In the genomic region with DNA sequence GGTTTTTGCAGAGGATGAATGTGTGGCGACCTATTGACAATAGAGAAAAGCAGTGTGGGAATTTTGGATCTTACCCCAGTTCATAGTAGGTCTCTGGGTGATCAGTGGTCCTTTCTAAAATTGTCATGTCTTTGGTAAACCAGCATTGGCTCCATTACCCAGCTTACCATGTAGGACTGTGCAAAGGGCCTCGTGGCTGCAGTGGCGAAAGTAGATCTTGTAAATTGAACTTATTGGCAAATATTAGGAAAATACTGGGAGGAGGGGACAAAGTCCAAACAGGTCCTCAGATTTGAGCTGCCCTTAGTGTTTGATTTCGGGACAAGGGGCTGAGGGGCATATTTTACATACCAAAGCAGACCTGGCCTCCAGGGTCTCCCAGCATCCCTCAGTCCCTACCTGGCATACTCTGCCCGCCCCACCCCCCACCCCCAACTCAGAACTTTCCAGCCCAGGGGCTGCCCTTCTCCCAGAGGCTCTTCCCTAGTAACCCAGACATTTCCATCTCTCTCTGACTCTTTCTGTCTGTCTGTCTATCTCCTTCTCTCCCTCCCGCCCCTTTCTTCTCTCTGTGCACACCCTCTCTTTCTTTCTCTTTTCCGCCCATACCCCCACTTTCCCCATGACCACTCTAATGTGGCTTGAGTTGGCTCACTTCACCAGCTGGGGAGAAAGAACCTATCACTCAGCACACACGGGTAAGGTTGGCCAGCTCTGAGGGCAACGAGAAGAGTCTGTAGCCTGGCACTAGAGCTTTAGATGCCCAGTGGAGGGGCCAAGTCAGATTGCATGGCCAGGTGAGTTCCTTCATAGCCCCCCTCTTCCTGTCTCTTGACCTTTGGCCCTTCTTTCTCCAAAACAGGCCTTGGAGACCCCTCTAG, we compare ENCODE assay signal across 12 mouse cellular contexts. TPM values are rescaled to one million over a fixed set of nuclear protein-coding genes. Genes with fewer than 3 reads are reported as not detected.
DNase-seq lines count a peak whose midpoint lies in the region; ATAC-seq and TF ChIP-seq lines count a peak whose summit lies in the region.
"Had no signal": no experiment of that assay in that cellular context is flagged by ENCODE, and none has a peak within 500 bp of the region (broad histone marks: within the 10 kb centered on the region; RNA-seq: fewer than 3 reads in every experiment).

No protein-coding gene starts in this region.

- peak overlapping the region; percentile 45 for H3K4me2 ChIP-seq in liver, postnatal 0 days (ENCODE audit: low read depth, low read length)

- no peaks in the 10 kb centered on the region for H3K27me3 ChIP-seq in liver, adult 2 months (ENCODE audit: control insufficient read depth, insufficient read depth, low read length)
- no peaks in the 10 kb centered on the region for H3K27me3 ChIP-seq in liver, postnatal 0 days (ENCODE audit: insufficient read depth, low read length)

- peak overlapping the region; percentile 61 for H3K4me3 ChIP-seq in gastrocnemius, adult 2 months
- H3K4me3 ChIP-seq in liver, adult 2 months (ENCODE audit: insufficient read depth, low read depth, low read length), result no peak overlapping the region
- no peak overlapping the region for H3K4me3 ChIP-seq in embryonic fibroblast, embryonic 13.5 days (ENCODE audit: insufficient read depth, low read length)
- H3K4me3 ChIP-seq in liver, postnatal 0 days (ENCODE audit: low read depth, low read length), result no peak overlapping the region

- no peak for DNase-seq in gastrocnemius, adult 2 months
- no peak for DNase-seq in gastrocnemius, postnatal 14 days
- DNase-seq in liver, adult 2 months (ENCODE audit: extremely low read depth, low read depth, low spot score), result peak; percentile 93
- no peak for DNase-seq in liver
- peak; percentile 17 for DNase-seq in liver, postnatal 0 days
- no peak for DNase-seq in spleen, adult 12 weeks (ENCODE audit: low spot score)
- DNase-seq in embryo, embryonic 10 days (ENCODE audit: low spot score), result no peak
- DNase-seq: B cell, adult 2 months; cerebellum, adult 9-10 months; layer of hippocampus, postnatal 36 days; right cerebral cortex, postnatal 4 days had no signal

- peaks cover 23% of the 10 kb centered on the region for H3K4me1 ChIP-seq in liver, adult 2 months (ENCODE audit: control insufficient read depth, insufficient read depth, low read length)
- H3K4me1 ChIP-seq in embryonic fibroblast, embryonic 13.5 days (ENCODE audit: control insufficient read depth, insufficient read depth, low read length), result peaks cover 7% of the 10 kb centered on the region; the same call in 1 of the 2 replicates
- peaks cover 76% of the 10 kb centered on the region for H3K4me1 ChIP-seq in liver, postnatal 0 days (ENCODE audit: insufficient read depth)

- no peak for TF ChIP-seq EP300 in liver, postnatal 0 days (IDR thresholded peaks at IDR 0.05; ENCODE audit: low read depth)

- peak; percentile 9; the same call in 1 of the 2 replicates for ATAC-seq in liver, postnatal 0 days

- WGBS in liver, adult 2 months, result 39% methylated on average over 9 of the region's 9 CpGs
- 62% methylated on average over 9 of the region's 9 CpGs for WGBS in liver, postnatal 0 days (ENCODE audit: insufficient replicate concordance)

- H3K9ac ChIP-seq in liver, adult 2 months (ENCODE audit: low read depth, low read length), result peak overlapping the region; percentile 13; the same call in 1 of the 2 replicates
- 0 out of 2 replicates have a peak overlapping the region, but pooled peaks have one; percentile 49 for H3K9ac ChIP-seq in liver, postnatal 0 days (replicated peaks)

- intact Hi-C loops in gastrocnemius, adult 2 months (cut with DNase I), result no loop called here
- intact Hi-C loops in gastrocnemius, postnatal 14 days (cut with DNase I; ENCODE audit: low total_unique reads), result no loop called here

- no peaks in the 10 kb centered on the region for H3K79me2 ChIP-seq in liver, adult 2 months (ENCODE audit: control insufficient read depth, insufficient read depth, low read length)

- TF ChIP-seq CTCF in gastrocnemius, adult 2 months (IDR thresholded peaks at IDR 0.05), result no peak
- TF ChIP-seq CTCF in liver, adult 2 months (IDR thresholded peaks at IDR 0.05; ENCODE audit: low read depth, low read length), result no peak
- no peak for TF ChIP-seq CTCF in embryonic fibroblast, embryonic 13.5 days (IDR thresholded peaks at IDR 0.05; ENCODE audit: borderline replicate concordance, insufficient read depth, low read length)
- TF ChIP-seq CTCF in liver, postnatal 0 days (IDR thresholded peaks at IDR 0.05; ENCODE audit: low read depth), result no peak

- peak overlapping the region; percentile 97 for H3K27ac ChIP-seq in gastrocnemius, adult 2 months
- H3K27ac ChIP-seq in liver, adult 2 months (replicated peaks; ENCODE audit: insufficient read depth, low read depth, low read length), result peak overlapping the region; percentile 93
- H3K27ac ChIP-seq in embryonic fibroblast, embryonic 13.5 days (ENCODE audit: insufficient read depth, low read length), result peak overlapping the region; percentile 8; the same call in 1 of the 2 replicates
- peak overlapping the region; percentile 75 for H3K27ac ChIP-seq in liver, postnatal 0 days (ENCODE audit: low read depth)

- no peaks in the 10 kb centered on the region for H3K36me3 ChIP-seq in liver, adult 2 months (ENCODE audit: control insufficient read depth, insufficient read depth, low read length)
- peaks cover 3% of the 10 kb centered on the region; the same call in 1 of the 2 replicates for H3K36me3 ChIP-seq in liver, postnatal 0 days (replicated peaks; ENCODE audit: insufficient read depth, low read length)

- no peak for TF ChIP-seq POLR2A in liver, adult 2 months (IDR thresholded peaks at IDR 0.05; ENCODE audit: extremely low read depth, insufficient read depth, low read length)
- TF ChIP-seq POLR2A in embryonic fibroblast, embryonic 13.5 days (IDR thresholded peaks at IDR 0.05; ENCODE audit: low read depth, low read length), result no peak

- no peaks in the 10 kb centered on the region for H3K9me3 ChIP-seq in liver, postnatal 0 days (ENCODE audit: low read length)

RNA-seq across cellular contexts. Expression of a gene that starts 23.2 kb away (rescaled TPM):
- total RNA-seq in gastrocnemius, adult 2 months (2021), result 10 to 100 TPM; 48.4 to 54.4 TPM
- total RNA-seq in gastrocnemius, postnatal 14 days (2021), result 10 to 100 TPM; 34.6 to 42.8 TPM
- 1.9 and 4.9 TPM in 2 replicates for total RNA-seq in liver, adult 2 months (2014; rRNA removed)
- 33.4 and 35.7 TPM in 2 replicates for polyA plus RNA-seq in liver, adult 2 months (2012; rRNA removed)
- polyA plus RNA-seq in embryonic fibroblast, embryonic 13.5 days (2011; ENCODE audit: insufficient read length, low read depth, missing spikeins), result 92.4 and 144 TPM in 2 replicates
- polyA plus RNA-seq in liver, postnatal 0 days (2015; fragmentation: Nextera tagmentation; extraction: Ambion mirVana), result 2.9 and 3.5 TPM in 2 replicates

RNA-seq across cellular contexts. Expression of a gene that starts 58.2 kb away (rescaled TPM):
- 100 to 1,000 TPM in 1 of 2 experiments, 10 to 100 TPM in 1; 77.4 to 174 TPM for total RNA-seq in gastrocnemius, adult 2 months (2021)
- 100 to 1,000 TPM; 285 to 408 TPM for total RNA-seq in gastrocnemius, postnatal 14 days (2021)
- 16.0 and 36.5 TPM in 2 replicates for total RNA-seq in liver, adult 2 months (2014; rRNA removed)
- polyA plus RNA-seq in liver, adult 2 months (2012; rRNA removed), result 3.9 and 4.4 TPM in 2 replicates
- polyA plus RNA-seq in embryonic fibroblast, embryonic 13.5 days (2011; ENCODE audit: insufficient read length, low read depth, missing spikeins), result 38.0 and 44.5 TPM in 2 replicates
- 85.1 and 103 TPM in 2 replicates for polyA plus RNA-seq in liver, postnatal 0 days (2015; fragmentation: Nextera tagmentation; extraction: Ambion mirVana)

Comparison
In these comparisons a context has a peak if more than half of its experiments do, and no peak if none do; other contexts are left out.
1. DNase-seq: peak in liver, adult 2 months (single experiment) and liver, postnatal 0 days (single experiment); none in gastrocnemius, adult 2 months (single experiment), gastrocnemius, postnatal 14 days (single experiment), liver (single experiment), spleen, adult 12 weeks (single experiment) and embryo, embryonic 10 days (single experiment).
2. H3K27ac ChIP-seq: peak in every context shown above with its lines; median percentile 97 in gastrocnemius, adult 2 months; 93 in liver, adult 2 months; 75 in liver, postnatal 0 days; 8 in embryonic fibroblast, embryonic 13.5 days.